Mouse (Mus musculus) forebrain, embryonic 13.5 days (tissue): ENCODE measurements around the gene Trim80. TPM values are rescaled to one million over a fixed set of nuclear protein-coding genes. Genes with fewer than 3 reads are reported as not detected.
"Not testable (repeated sequence)": the region's sequence is repeated elsewhere in the genome, so short reads cannot be mapped to it uniquely, and the experiment has no call there.

Experiments used
- ATAC-seq: fragments of 200-750 bp; cut with Nextera tagmentation; 2 replicates; pipeline ENCODE4 v1.8.0; 2017
- H3K27ac ChIP-seq: fragments of 300-500 bp; sonication (generic); 2 replicates; pipeline ENCODE4 v1.5.1; 2015; ENCODE audit warnings: inconsistent platforms, mild to moderate bottlenecking, moderate library complexity
- H3K27me3 ChIP-seq: fragments of 300-500 bp; sonication (generic); 2 replicates; pipeline ENCODE4 v1.6.1; 2015; ENCODE audit warnings: mild to moderate bottlenecking, inconsistent platforms
- H3K36me3 ChIP-seq: fragments of 300-500 bp; sonication (generic); 2 replicates; pipeline ENCODE4 v1.6.1; 2015; ENCODE audit warnings: mild to moderate bottlenecking, inconsistent platforms; ENCODE audit not compliant: poor library complexity, severe bottlenecking
- H3K4me1 ChIP-seq: fragments of 300-500 bp; sonication (generic); 2 replicates; pipeline ENCODE4 v1.6.1; 2015; ENCODE audit warnings: inconsistent platforms
- H3K4me2 ChIP-seq: fragments of 300-500 bp; sonication (generic); 2 replicates; pipeline ENCODE4 v1.6.1; 2015; ENCODE audit warnings: inconsistent platforms, mild to moderate bottlenecking, moderate library complexity
- H3K4me3 ChIP-seq: fragments of 300-500 bp; sonication (generic); 2 replicates; pipeline ENCODE4 v1.5.1; 2015; ENCODE audit warnings: mild to moderate bottlenecking, inconsistent platforms
- H3K9ac ChIP-seq: fragments of 300-500 bp; sonication (generic); 2 replicates; pipeline ENCODE4 v1.6.1; 2015; ENCODE audit warnings: mild to moderate bottlenecking, inconsistent platforms
- H3K9me3 ChIP-seq: fragments of 300-500 bp; sonication (generic); replicated peaks from 2 replicates; pipeline ENCODE4 v1.6.1; 2016; ENCODE audit warnings: inconsistent platforms
- WGBS: fragments of 180-500 bp; shearing (Covaris S2); methylation state at CpG from one replicate; pipeline ENCODE4 v1.1.7; 2015; 5-methylcytosine and 5-hydroxymethylcytosine counted together
- polyA plus RNA-seq: library from polyadenylated mRNA; unstranded; fragments of >200 nt; fragmentation: Nextera tagmentation; extraction: Ambion mirVana; gene quantifications from 2 replicates; pipeline ENCODE4 v1.2.1, GENCODE M21; 2015

Gene Trim80
- polyA plus RNA-seq, 1 experiment from 2014 or later = not detected

DNA sequence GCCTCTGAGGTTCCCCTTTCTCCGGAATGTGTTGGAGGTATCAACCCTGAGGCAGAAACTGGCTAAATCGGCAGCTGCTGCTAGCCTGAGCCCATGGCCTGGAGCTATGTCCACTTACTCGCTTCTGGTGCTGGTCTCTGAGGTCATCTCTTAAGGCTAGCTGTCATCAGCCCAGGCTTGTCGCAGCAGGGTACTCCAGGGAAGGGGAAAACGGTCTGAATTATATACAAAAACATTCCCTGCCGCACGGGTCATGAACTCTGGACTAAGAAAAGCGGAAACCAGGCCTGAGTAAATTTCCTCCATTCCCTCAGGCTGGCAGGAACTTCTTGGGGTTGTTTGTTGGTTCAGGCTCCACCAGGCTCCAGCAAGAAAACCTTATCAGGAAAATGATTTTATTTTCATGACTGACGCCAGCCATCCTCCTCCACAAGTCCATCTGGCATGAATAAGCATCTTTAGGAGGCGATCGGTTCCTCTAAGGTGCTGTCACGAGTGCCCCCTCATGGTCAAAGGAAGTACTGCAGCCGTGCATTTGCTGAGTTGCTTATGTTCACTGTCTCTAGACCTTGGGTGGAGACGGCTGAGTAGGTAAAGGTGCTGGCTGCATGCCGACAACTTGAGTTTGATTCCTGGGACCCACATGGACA lies 33.4 kb downstream of the Trim80 start:
- Histone ChIP-seq H3K27me3 (no peaks in the 10 kb centered on the region), H3K36me3 (no peaks in the 10 kb centered on the region; the same call in 1 of the 2 replicates), H3K4me3 (no peak overlapping the region), H3K9me3 (no peaks in the 10 kb centered on the region), H3K4me2 (peak overlapping the region; percentile 32), H3K4me1 (peaks cover 33% of the 10 kb centered on the region), H3K27ac (peak overlapping the region; percentile 54; the same call in 1 of the 2 replicates), H3K9ac (no peak overlapping the region)
- 26% methylated on average over 15 of the region's 15 CpGs for WGBS
- ATAC-seq = 0 out of 2 replicates have a peak, but pooled peaks have one; percentile 9

DNA sequence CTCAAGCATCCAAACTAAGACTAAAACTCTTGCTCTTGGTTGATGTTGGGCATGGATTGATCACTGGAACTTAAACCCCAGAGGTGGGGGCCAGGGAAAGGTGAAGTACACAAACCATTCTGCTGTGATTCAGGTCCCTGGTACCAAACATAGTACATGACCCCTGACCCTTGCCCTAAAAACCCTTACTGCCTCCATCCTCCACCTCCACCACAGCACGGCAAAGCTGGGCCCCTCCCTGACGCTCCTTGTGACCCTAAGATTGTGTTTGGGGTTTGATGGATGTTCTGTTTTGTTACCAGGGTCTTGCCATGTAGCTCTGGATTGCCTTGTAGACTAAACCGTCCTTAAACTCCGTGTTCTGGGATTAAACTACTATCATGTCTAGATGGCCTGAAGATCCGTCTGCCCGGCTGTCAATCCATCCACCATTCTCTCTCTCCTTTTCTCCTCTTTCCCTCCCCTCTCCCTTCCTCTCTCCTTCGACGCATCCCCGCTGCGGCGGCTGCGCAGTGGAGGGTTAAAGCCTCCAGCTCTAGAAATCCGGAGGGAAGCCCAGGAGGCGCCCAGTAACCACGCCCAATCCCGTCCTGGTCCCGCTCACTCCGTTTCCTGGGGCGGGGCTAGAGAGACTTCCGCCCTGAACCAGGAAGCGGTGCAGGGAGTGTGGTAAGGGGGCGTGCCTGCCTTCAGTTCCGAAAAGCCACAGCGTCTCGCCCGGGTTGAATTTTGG lies 34.8 kb downstream of the Trim80 start, which contains the start of gene Armc7:
Gene Armc7, plus strand, starts transcription at position 643 of the 733 bp plus-strand sequence.
- ATAC-seq = peak; percentile 98
- Histone ChIP-seq H3K4me3 (peak within 1 kb of the TSS; percentile 83), H3K36me3 (no peaks in the 10 kb centered on the region; the same call in 1 of the 2 replicates), H3K27ac (peak within 1 kb of the TSS; percentile 79), H3K4me2 (peak within 1 kb of the TSS; percentile 95), H3K9me3 (no peaks in the 10 kb centered on the region), H3K9ac (peak within 1 kb of the TSS; percentile 82), H3K4me1 (peaks cover 33% of the 10 kb centered on the region), H3K27me3 (no peaks in the 10 kb centered on the region)
- WGBS = under 1% methylated on average over 26 of the region's 26 CpGs

DNA sequence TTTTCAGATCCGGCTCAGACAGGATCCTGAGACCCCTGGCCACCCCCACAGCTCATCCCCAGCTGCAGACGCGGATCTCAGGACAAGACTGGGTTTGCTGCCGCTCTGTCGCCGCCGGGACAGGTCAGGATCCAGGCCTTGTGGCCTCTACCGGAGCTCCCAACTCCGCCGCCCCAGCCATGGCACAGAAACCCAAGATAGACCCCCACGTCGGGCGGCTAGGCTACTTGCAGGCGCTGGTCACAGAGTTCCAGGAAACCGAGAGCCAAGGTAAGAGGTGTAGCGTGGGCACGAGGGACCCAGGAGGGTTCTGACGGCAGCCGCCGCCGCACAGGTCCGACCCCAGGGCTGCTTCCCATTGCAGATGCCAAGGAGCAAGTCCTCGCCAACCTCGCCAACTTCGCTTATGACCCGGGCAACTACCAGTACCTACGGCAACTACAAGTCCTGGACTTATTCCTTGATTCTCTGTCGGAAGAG lies 35.5 kb downstream of the Trim80 start:
- peak; percentile 34; the same call in 1 of the 2 replicates for ATAC-seq
- peak overlapping the region; percentile 95 for H3K4me2 ChIP-seq
- no peaks in the 10 kb centered on the region for H3K27me3 ChIP-seq
- H3K4me1 ChIP-seq = peaks cover 33% of the 10 kb centered on the region
- no peak overlapping the region for H3K27ac ChIP-seq
- no peaks in the 10 kb centered on the region; the same call in 1 of the 2 replicates for H3K36me3 ChIP-seq
- H3K9me3 ChIP-seq = no peaks in the 10 kb centered on the region
- H3K4me3 ChIP-seq = peak overlapping the region; percentile 83
- WGBS = 4% methylated on average over 28 of the region's 28 CpGs
- H3K9ac ChIP-seq = peak overlapping the region; percentile 82

DNA sequence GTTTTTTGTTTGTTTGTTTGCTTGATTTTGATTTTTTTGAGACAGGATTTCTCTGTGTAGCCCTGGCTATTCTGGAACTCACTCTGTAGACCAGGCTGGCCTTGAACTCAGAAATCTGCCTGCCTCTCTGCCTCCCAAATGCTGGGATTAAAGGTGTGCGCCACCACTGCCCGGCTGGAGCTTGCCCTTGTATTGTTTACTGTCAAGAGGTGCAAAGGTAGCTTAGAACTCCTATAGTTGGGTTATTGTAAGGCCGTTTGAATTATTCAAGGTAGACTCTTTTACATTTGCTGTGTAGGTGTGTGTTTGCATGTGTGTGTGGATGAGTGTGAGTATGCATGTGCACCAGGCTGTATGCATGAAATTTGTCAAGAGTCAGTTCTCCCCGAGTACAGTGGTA lies 36.3 kb downstream of the Trim80 start:
- H3K36me3 ChIP-seq, H3K9me3 ChIP-seq, H3K27me3 ChIP-seq, H3K27ac ChIP-seq, ATAC-seq: not testable (repeated sequence)
- WGBS = 83% methylated on average over 4 of the region's 4 CpGs
- H3K4me2 ChIP-seq = peak overlapping the region; percentile 95
- H3K9ac ChIP-seq = 0 out of 2 replicates have a peak overlapping the region, but pooled peaks have one; percentile 82
- H3K4me3 ChIP-seq = peak overlapping the region; percentile 83; the same call in 1 of the 2 replicates
- peaks cover 33% of the 10 kb centered on the region for H3K4me1 ChIP-seq

GRCm38 (mm10) chr11:115477388-115477787 lies 37.0 kb downstream of the Trim80 start:
- H3K27ac ChIP-seq, ATAC-seq, H3K27me3 ChIP-seq, H3K9me3 ChIP-seq, H3K36me3 ChIP-seq: not testable (repeated sequence)
- peak overlapping the region; percentile 83; the same call in 1 of the 2 replicates for H3K4me3 ChIP-seq
- 0 out of 2 replicates have a peak overlapping the region, but pooled peaks have one; percentile 48 for H3K9ac ChIP-seq
- H3K4me2 ChIP-seq = peak overlapping the region; percentile 95; the same call in 1 of the 2 replicates
- peaks cover 33% of the 10 kb centered on the region for H3K4me1 ChIP-seq
- 92% methylated on average over 7 of the region's 7 CpGs for WGBS

- H3K4me3 ChIP-seq = no peak overlapping the region
- no peaks in the 10 kb centered on the region; the same call in 1 of the 2 replicates for H3K36me3 ChIP-seq
- WGBS = 91% methylated on average over 9 of the region's 9 CpGs
- no peaks in the 10 kb centered on the region for H3K27me3 ChIP-seq
- ATAC-seq = no peak
- no peak overlapping the region for H3K4me2 ChIP-seq
- H3K9me3 ChIP-seq = no peaks in the 10 kb centered on the region
- peaks cover 29% of the 10 kb centered on the region for H3K4me1 ChIP-seq
- H3K9ac ChIP-seq = no peak overlapping the region
- no peak overlapping the region for H3K27ac ChIP-seq
Measured at GRCm38 (mm10) chr11:115478296-115478938, 38.1 kb downstream of the Trim80 start.

- Histone ChIP-seq H3K4me1 (peaks cover 8% of the 10 kb centered on the region), H3K4me2 (no peak overlapping the region), H3K4me3 (no peak overlapping the region), H3K36me3 (no peaks in the 10 kb centered on the region; the same call in 1 of the 2 replicates), H3K9me3 (no peaks in the 10 kb centered on the region), H3K27me3 (no peaks in the 10 kb centered on the region), H3K27ac (no peak overlapping the region), H3K9ac (no peak overlapping the region)
- no peak for ATAC-seq
- 86% methylated on average over 6 of the region's 6 CpGs for WGBS
Measured at GRCm38 (mm10) chr11:115481553-115482259, 41.4 kb downstream of the Trim80 start.

GRCm38 (mm10) chr11:115483278-115483677 lies 42.9 kb downstream of the Trim80 start:
- Histone ChIP-seq H3K27ac (no peak overlapping the region), H3K4me1 (no peaks in the 10 kb centered on the region), H3K4me3 (no peak overlapping the region), H3K4me2 (no peak overlapping the region), H3K27me3 (no peaks in the 10 kb centered on the region), H3K36me3 (no peaks in the 10 kb centered on the region; the same call in 1 of the 2 replicates), H3K9ac (no peak overlapping the region), H3K9me3 (no peaks in the 10 kb centered on the region)
- WGBS = 73% methylated on average over 11 of the region's 11 CpGs
- ATAC-seq = no peak

DNA sequence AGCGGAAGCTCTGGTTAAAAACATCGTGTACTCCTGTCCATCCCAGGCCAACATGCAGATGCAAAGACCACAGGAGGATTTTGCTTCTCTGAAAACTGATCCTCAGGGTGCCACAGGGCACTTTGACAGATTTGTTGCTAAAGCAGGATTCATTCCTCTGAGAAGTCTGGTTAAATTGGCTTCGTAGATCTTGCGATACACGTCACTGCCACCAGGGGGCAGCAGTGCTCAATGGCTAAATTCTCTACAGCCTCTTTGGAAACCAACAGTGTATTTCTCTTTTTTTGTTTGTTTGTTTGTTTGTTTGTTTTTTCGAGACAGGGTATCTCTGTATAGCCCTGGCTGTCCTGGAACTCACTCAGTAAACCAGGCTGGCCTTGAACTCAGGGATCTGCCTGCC lies 43.4 kb downstream of the Trim80 start:
- Histone ChIP-seq H3K4me2 (no peak overlapping the region), H3K9ac (no peak overlapping the region), H3K27ac (no peak overlapping the region), H3K36me3 (peaks cover 4% of the 10 kb centered on the region), H3K27me3 (no peaks in the 10 kb centered on the region), H3K4me3 (no peak overlapping the region), H3K4me1 (no peaks in the 10 kb centered on the region), H3K9me3 (no peaks in the 10 kb centered on the region)
- ATAC-seq = no peak
- 18% methylated on average over 6 of the region's 6 CpGs for WGBS

DNA sequence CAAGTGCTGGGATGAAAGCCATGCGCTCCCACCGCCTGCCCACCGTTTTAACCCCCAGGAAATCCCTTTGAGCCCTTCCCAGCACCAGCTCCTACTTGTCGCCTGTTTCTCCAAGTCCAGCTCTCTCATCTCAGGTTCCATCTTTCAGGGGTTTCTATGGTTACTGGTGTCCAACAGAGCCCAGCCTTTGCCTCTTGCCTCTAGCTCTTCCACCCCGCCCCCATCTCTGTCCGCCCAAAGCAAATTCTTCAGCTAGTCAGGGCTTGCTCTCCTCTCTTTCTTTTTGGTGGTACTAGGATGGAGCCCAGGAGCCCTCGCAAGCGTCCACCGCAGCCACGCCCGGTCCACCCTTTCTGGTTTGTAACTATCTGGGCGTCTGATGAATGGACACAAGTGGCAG lies 44.8 kb downstream of the Trim80 start:
- no peak for ATAC-seq
- peaks cover 17% of the 10 kb centered on the region for H3K36me3 ChIP-seq
- no peak overlapping the region for H3K27ac ChIP-seq
- no peak overlapping the region for H3K4me2 ChIP-seq
- H3K27me3 ChIP-seq = no peaks in the 10 kb centered on the region
- no peak overlapping the region for H3K9ac ChIP-seq
- WGBS = 26% methylated on average over 12 of the region's 12 CpGs
- no peak overlapping the region for H3K4me3 ChIP-seq
- peaks cover 3% of the 10 kb centered on the region; the same call in 1 of the 2 replicates for H3K4me1 ChIP-seq
- H3K9me3 ChIP-seq = no peaks in the 10 kb centered on the region

DNA sequence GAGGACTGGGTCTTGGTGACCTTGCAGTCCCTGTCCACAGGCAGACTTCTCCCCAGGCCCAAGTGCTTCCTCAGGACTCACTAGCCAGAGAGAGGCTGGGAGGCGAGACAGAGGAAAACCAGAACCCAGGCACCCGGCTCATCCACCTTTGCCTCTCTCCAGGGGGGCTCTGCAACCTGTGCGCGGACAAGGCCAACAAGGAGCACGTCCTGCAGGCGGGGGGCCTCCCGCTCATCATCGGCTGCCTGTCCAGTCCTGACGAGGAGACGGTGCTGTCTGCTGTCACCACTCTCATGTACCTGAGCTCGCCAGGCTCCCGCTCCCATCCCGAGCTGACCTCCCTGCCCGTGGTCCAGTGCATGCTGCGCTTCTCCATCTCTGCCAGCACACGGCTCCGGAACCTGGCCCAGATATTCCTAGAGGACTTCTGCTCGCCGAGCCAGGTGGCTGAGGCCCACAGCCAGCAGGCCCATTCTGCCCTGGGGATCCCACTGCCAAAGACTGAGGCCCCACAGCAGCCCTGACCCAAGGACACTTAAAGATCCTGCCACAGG lies 48.3 kb downstream of the Trim80 start:
- Histone ChIP-seq H3K4me2 (no peak overlapping the region), H3K36me3 (peaks cover 17% of the 10 kb centered on the region), H3K27ac (no peak overlapping the region), H3K27me3 (no peaks in the 10 kb centered on the region), H3K4me1 (peaks cover 22% of the 10 kb centered on the region), H3K9me3 (no peaks in the 10 kb centered on the region), H3K4me3 (no peak overlapping the region), H3K9ac (no peak overlapping the region)
- no peak for ATAC-seq
- WGBS = 88% methylated on average over 19 of the region's 19 CpGs
